Mouse (Mus musculus): Measurements from ENCODE around the gene Adap1.

GRCm38 (mm10) chr5:139351628-139352027 lies 26.2 kb upstream of the Adap1 start:
- TF ChIP-seq POLR2A (IDR thresholded peaks at IDR 0.05; ENCODE audit: insufficient read depth, low read depth, low read length) (no peak), CTCF (IDR thresholded peaks at IDR 0.05) (no peak)

Data from heart, adult 2 months (tissue).